Mouse (Mus musculus) kidney, adult 2 months (tissue): ENCODE results near the gene Mrpl1. TPM values are rescaled to one million over a fixed set of nuclear protein-coding genes. Genes with fewer than 3 reads are reported as not detected.

Experiments used
- DNase-seq: peaks from one replicate; pipeline ENCODE4 v3.0.0; 2021
- H3K27ac ChIP-seq: fragments of 200-500 bp; 2 replicates; pipeline ENCODE4 v1.5.1; 2012; ENCODE audit warnings: low read depth, low read length, control low read depth, inconsistent platforms; ENCODE audit not compliant: insufficient read depth
- H3K27me3 ChIP-seq: fragments of 200-500 bp; replicated peaks from 2 replicates; pipeline ENCODE4 v1.6.1; 2012; ENCODE audit warnings: mild to moderate bottlenecking, moderate library complexity, low read length, inconsistent platforms; ENCODE audit not compliant: control insufficient read depth, insufficient read depth
- H3K36me3 ChIP-seq: fragments of 200-500 bp; 2 replicates; pipeline ENCODE4 v1.6.1; 2012; ENCODE audit warnings: mild to moderate bottlenecking, moderate library complexity, low read length, inconsistent platforms; ENCODE audit not compliant: control insufficient read depth, insufficient read depth
- H3K4me1 ChIP-seq: fragments of 200-500 bp; 2 replicates; pipeline ENCODE4 v1.6.1; 2011; ENCODE audit warnings: low read length; ENCODE audit not compliant: control insufficient read depth, insufficient read depth
- H3K4me3 ChIP-seq: fragments of 200-500 bp; 2 replicates; pipeline ENCODE4 v1.5.1; 2011; ENCODE audit warnings: mild to moderate bottlenecking, low read depth, low read length, control low read depth; ENCODE audit not compliant: insufficient read depth
- CTCF ChIP-seq: fragments of 200-500 bp; conservative IDR thresholded peaks from 2 replicates; pipeline ENCODE4 v1.5.1; 2011; ENCODE audit warnings: low read depth, mild to moderate bottlenecking, control low read depth, low read length, moderate library complexity, mixed read lengths; ENCODE audit not compliant: insufficient read depth, insufficient read length
- POLR2A ChIP-seq: fragments of 200-500 bp; IDR thresholded peaks from one replicate; pipeline ENCODE4 v1.6.1; 2011; ENCODE audit warnings: low read depth, low read length, control low read depth
- WGBS: fragments of 180-500 bp; shearing (Covaris S2); methylation state at CpG from one replicate; pipeline ENCODE4 v1.1.7; 2018; 5-methylcytosine and 5-hydroxymethylcytosine counted together
- polyA plus RNA-seq: library from polyadenylated mRNA; depleted of rRNA; stranded (reverse); fragments of >200 nt; gene quantifications from 2 replicates; pipeline ENCODE4 v1.2.3, GENCODE M21; 2012

Mrpl1 gene
- polyA plus RNA-seq, 1 experiment: 6.6 TPM

DNA sequence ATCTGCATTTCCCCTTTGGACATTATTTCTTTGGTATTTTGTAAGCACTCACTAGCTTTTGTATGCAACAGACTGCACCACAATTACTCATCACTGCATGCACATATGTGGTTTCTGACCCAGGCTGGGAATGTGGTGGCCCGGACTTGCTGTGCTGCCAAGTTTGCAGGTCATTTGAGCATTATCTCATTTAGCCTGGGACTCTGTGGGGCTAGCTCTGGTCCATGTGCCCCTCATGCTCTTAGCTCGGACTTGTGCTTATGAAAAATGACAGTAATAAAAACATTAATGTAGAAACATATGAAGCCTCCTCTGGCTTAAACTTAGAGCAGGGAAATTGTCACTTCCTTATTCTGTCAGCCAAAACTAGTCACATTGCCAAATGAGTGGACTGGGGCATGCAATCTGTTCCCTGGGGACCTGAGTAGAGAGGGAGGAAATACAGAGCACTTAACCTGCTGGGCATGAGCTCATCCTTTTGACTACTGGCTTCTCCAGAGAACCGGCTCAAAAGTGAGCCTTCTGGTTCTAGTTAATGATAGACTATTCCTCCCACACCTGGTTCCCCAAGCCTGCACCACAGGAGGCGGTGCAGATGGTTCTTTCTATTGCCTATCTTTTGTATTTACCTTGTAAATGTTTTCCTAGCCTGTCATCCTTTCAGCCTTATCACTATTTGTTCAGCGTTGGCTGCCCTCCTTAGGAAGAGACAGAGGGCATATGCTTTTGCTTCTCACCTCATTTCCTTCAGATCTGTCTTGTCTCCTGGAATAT, 12.7 kb downstream of the Mrpl1 start:
- no peaks in the 10 kb centered on the region for H3K27me3 ChIP-seq
- H3K36me3 ChIP-seq: no peaks in the 10 kb centered on the region
- H3K4me3 ChIP-seq: no peak overlapping the region
- peaks cover 15% of the 10 kb centered on the region for H3K4me1 ChIP-seq
- H3K27ac ChIP-seq: no peak overlapping the region
- TF ChIP-seq POLR2A: no peak
- 0 out of 2 replicates have a peak, but pooled peaks have one; percentile 12 for TF ChIP-seq CTCF
- WGBS: 20% methylated on average over 5 of the region's 5 CpGs
- DNase-seq: peak; percentile 70

GRCm38 (mm10) chr5:96222964-96223363, 13.7 kb downstream of the Mrpl1 start:
- Histone ChIP-seq H3K36me3 (no peaks in the 10 kb centered on the region; the same call in 1 of the 2 replicates), H3K4me1 (peaks cover 15% of the 10 kb centered on the region), H3K27me3 (no peaks in the 10 kb centered on the region), H3K27ac (no peak overlapping the region), H3K4me3 (no peak overlapping the region)
- DNase-seq: no peak
- 98% methylated on average over 3 of the region's 3 CpGs for WGBS
- TF ChIP-seq POLR2A: no peak
- no peak for TF ChIP-seq CTCF

DNA sequence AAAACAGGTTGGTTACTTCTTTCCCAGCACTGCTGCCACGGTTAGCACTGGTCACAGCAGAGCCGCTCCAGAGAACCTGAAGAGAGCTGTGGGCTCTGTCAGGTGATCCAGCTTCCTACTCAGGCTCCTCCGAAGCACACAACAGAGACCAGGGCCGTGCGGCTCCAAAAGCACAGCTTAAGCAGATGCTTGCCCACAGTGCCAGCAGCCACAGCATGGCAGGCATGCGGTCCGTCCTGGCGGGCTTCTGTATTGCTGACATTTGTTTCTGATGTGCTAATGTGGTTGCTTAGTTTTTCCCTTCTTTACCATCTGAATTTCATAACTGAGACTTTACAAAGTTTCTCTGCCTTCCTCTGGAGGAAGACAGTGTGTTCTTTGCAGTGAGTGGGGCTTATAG, 17.2 kb downstream of the Mrpl1 start:
- Histone ChIP-seq H3K4me1 (peaks cover 7% of the 10 kb centered on the region), H3K27me3 (no peaks in the 10 kb centered on the region), H3K27ac (no peak overlapping the region), H3K36me3 (no peaks in the 10 kb centered on the region; the same call in 1 of the 2 replicates), H3K4me3 (no peak overlapping the region)
- TF ChIP-seq CTCF (no peak), POLR2A (no peak)
- 94% methylated on average over 8 of the region's 8 CpGs for WGBS
- no peak for DNase-seq

- TF ChIP-seq CTCF: no peak
- no peak for TF ChIP-seq POLR2A
- H3K36me3 ChIP-seq: no peaks in the 10 kb centered on the region; the same call in 1 of the 2 replicates
- WGBS: 89% methylated on average over 2 of the region's 2 CpGs
- H3K27me3 ChIP-seq: no peaks in the 10 kb centered on the region
- DNase-seq: no peak
- H3K4me3 ChIP-seq: no peak overlapping the region
- no peaks in the 10 kb centered on the region for H3K4me1 ChIP-seq
- H3K27ac ChIP-seq: no peak overlapping the region; the same call in 1 of the 2 replicates
These were observed 19.7 kb downstream of the Mrpl1 start for GRCm38 (mm10) chr5:96228967-96229366.

GRCm38 (mm10) chr5:96238797-96239196, 29.5 kb downstream of the Mrpl1 start:
- no peak for TF ChIP-seq POLR2A
- no peak for TF ChIP-seq CTCF
- Histone ChIP-seq H3K27ac (no peak overlapping the region), H3K4me1 (no peaks in the 10 kb centered on the region; the same call in 1 of the 2 replicates), H3K36me3 (peaks cover 5% of the 10 kb centered on the region; the same call in 1 of the 2 replicates), H3K27me3 (no peaks in the 10 kb centered on the region), H3K4me3 (no peak overlapping the region)
- no peak for DNase-seq
- 91% methylated on average over 5 of the region's 5 CpGs for WGBS

DNA sequence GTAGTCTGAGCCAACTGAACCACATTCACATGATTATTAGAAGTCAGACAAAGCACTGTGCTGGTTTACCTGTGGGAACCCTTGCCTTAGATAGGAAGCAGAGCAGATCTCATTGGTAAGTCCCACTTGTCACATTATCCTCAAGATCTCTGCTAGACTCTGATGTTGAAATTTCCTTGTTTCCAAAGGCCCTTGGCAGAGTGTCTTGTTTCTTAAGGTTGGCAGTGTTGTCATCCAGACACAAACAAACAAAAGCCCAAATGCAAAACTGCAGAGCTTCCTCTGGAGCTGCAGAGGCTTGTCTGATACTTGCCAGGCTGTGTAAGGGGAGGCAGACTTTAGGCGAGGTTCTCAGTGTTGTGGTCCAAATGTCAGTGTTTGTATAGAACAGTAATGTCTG, 31.6 kb downstream of the Mrpl1 start:
- H3K4me1 ChIP-seq: no peaks in the 10 kb centered on the region; the same call in 1 of the 2 replicates
- peaks cover 4% of the 10 kb centered on the region; the same call in 1 of the 2 replicates for H3K36me3 ChIP-seq
- no peak overlapping the region for H3K27ac ChIP-seq
- no peak overlapping the region for H3K4me3 ChIP-seq
- no peaks in the 10 kb centered on the region for H3K27me3 ChIP-seq
- WGBS: 88% methylated on average over 1 of the region's 1 CpGs
- DNase-seq: no peak
- TF ChIP-seq CTCF: no peak
- TF ChIP-seq POLR2A: no peak

- H3K4me1 ChIP-seq: no peaks in the 10 kb centered on the region; the same call in 1 of the 2 replicates
- TF ChIP-seq POLR2A: no peak
- no peak for TF ChIP-seq CTCF
- DNase-seq: no peak
- peaks cover 2% of the 10 kb centered on the region; the same call in 1 of the 2 replicates for H3K36me3 ChIP-seq
- 87% methylated on average over 1 of the region's 1 CpGs for WGBS
- H3K4me3 ChIP-seq: no peak overlapping the region
- H3K27me3 ChIP-seq: no peaks in the 10 kb centered on the region
- H3K27ac ChIP-seq: no peak overlapping the region
These were observed 35.2 kb downstream of the Mrpl1 start for GRCm38 (mm10) chr5:96244511-96244910.
